Comparison of ENCODE assay signal across 19 mouse cellular contexts in genomic region chr14:55719737-55720136, GRCm38 (mm10).
"Had no signal": no experiment of that assay in that cellular context is flagged by ENCODE, and none has a peak within 500 bp of the region (broad histone marks: within the 10 kb centered on the region; RNA-seq: fewer than 3 reads in every experiment).

No protein-coding gene starts in this region.

- ATAC-seq: liver, postnatal 0 days; lung, postnatal 0 days; midbrain, embryonic 15.5 days had no signal

- H3K27ac ChIP-seq: kidney, postnatal 0 days; layer of hippocampus, adult 2 months; limb, embryonic 15.5 days; liver, embryonic 14.5 days; macrophage; midbrain, embryonic 12.5 days; midbrain, embryonic 15.5 days; neural tube, embryonic 12.5 days; neural tube, embryonic 15.5 days; stomach, embryonic 15.5 days had no signal

- H3K27me3 ChIP-seq: limb, embryonic 15.5 days; midbrain, embryonic 12.5 days; midbrain, embryonic 15.5 days; neural tube, embryonic 12.5 days; neural tube, embryonic 15.5 days; stomach, embryonic 15.5 days had no signal

- H3K4me3 ChIP-seq: layer of hippocampus, adult 2 months; limb, embryonic 15.5 days; midbrain, embryonic 12.5 days; midbrain, embryonic 15.5 days; neural tube, embryonic 12.5 days; neural tube, embryonic 15.5 days; stomach, embryonic 15.5 days had no signal

- H3K4me2 ChIP-seq: limb, embryonic 15.5 days; liver, embryonic 11.5 days; lung, embryonic 14.5 days; midbrain, embryonic 12.5 days; midbrain, embryonic 15.5 days; neural tube, embryonic 12.5 days; neural tube, embryonic 15.5 days; stomach, embryonic 15.5 days had no signal

- H3K9ac ChIP-seq: limb, embryonic 15.5 days; liver, embryonic 14.5 days; liver, postnatal 0 days; lung, embryonic 14.5 days; midbrain, embryonic 12.5 days; midbrain, embryonic 15.5 days; neural tube, embryonic 12.5 days; neural tube, embryonic 15.5 days; stomach, embryonic 15.5 days had no signal

- H3K9me3 ChIP-seq: limb, embryonic 15.5 days; midbrain, embryonic 12.5 days; midbrain, embryonic 15.5 days; neural tube, embryonic 12.5 days; neural tube, embryonic 15.5 days; stomach, embryonic 15.5 days had no signal

- H3K36me3 ChIP-seq: midbrain, embryonic 15.5 days had no signal

- DNase-seq: kidney, postnatal 36 days; layer of hippocampus, adult 9-11 months; liver, postnatal 0 days; lung, embryonic 14.5 days; right cerebral cortex, postnatal 25 days; spleen, adult 18-20 months; thymus, postnatal 36 days had no signal
